Mouse (Mus musculus) G1E (cell line): ENCODE results near the gene Fam129c.

Source experiments
- CTCF ChIP-seq: IDR thresholded peaks from 2 replicates; pipeline ENCODE4 v1.5.1; 2012; ENCODE audit warnings: low read depth, low read length, inconsistent platforms, mixed read lengths
- GATA1 ChIP-seq: IDR thresholded peaks from 2 replicates; pipeline ENCODE4 v1.6.1; 2012; ENCODE audit warnings: borderline replicate concordance, low read length, inconsistent platforms, mixed read lengths
- POLR2AphosphoS5 ChIP-seq: IDR thresholded peaks from 2 replicates; pipeline ENCODE4 v1.6.1; 2012; ENCODE audit warnings: low read depth, low read length, inconsistent platforms; ENCODE audit not compliant: insufficient replicate concordance

GRCm38 (mm10) chr8:71550754-71551153 lies 46.7 kb upstream of the Fam129c start:
- TF ChIP-seq GATA1 (no peak), POLR2AphosphoS5 (no peak), CTCF (no peak)
